Mouse (Mus musculus) ES-Bruce4 (cell line): ENCODE measurements at regions not wholly inside any gene's neighbourhood (a gene's known extent, or its start where the extent isn't known, plus 50 kb on each side); places are given as distances from the start of the nearest gene placed in this dataset.

Experiments used
- H3K27ac ChIP-seq: 2 replicates; pipeline ENCODE4 v1.5.1; 2012; ENCODE audit warnings: low read length, inconsistent platforms; ENCODE audit not compliant: insufficient read depth
- H3K27me3 ChIP-seq: 2 replicates; pipeline ENCODE4 v1.6.1; 2012; ENCODE audit warnings: mild to moderate bottlenecking, low read length, inconsistent platforms; ENCODE audit not compliant: control insufficient read depth, poor library complexity, insufficient read depth, severe bottlenecking
- H3K36me3 ChIP-seq: 2 replicates; pipeline ENCODE4 v1.6.1; 2012; ENCODE audit warnings: inconsistent platforms, mild to moderate bottlenecking, low read length, moderate library complexity; ENCODE audit not compliant: control insufficient read depth, poor library complexity, insufficient read depth, severe bottlenecking
- H3K4me1 ChIP-seq: one replicate; pipeline ENCODE4 v1.8.1; 2011; ENCODE audit warnings: low read length; ENCODE audit not compliant: control insufficient read depth, insufficient read depth
- H3K4me3 ChIP-seq: 2 replicates; pipeline ENCODE4 v1.5.1; 2011; ENCODE audit warnings: low read depth, mild to moderate bottlenecking, low read length
- H3K9ac ChIP-seq: 2 replicates; pipeline ENCODE4 v1.6.1; 2012; ENCODE audit warnings: low read depth, mild to moderate bottlenecking, inconsistent platforms; ENCODE audit not compliant: poor library complexity, severe bottlenecking
- H3K9me3 ChIP-seq: replicated peaks from 2 replicates; pipeline ENCODE4 v1.6.1; 2012; ENCODE audit warnings: mild to moderate bottlenecking, low read length, inconsistent platforms; ENCODE audit not compliant: control insufficient read depth, poor library complexity, insufficient read depth, severe bottlenecking
- CTCF ChIP-seq: IDR thresholded peaks from one replicate; pipeline ENCODE4 v1.8.1; 2011; ENCODE audit warnings: low read depth, low read length
- EP300 ChIP-seq: IDR thresholded peaks from 2 replicates; pipeline ENCODE4 v1.6.1; 2011; ENCODE audit warnings: low read depth, low read length; ENCODE audit not compliant: insufficient read depth
- POLR2A ChIP-seq: IDR thresholded peaks from one replicate; pipeline ENCODE4 v1.8.1; 2011; ENCODE audit warnings: low read length; ENCODE audit not compliant: insufficient read depth

GRCm38 (mm10) chr13:82264236-82264635 lies 481.4 kb downstream of the Cetn3 start:
- Histone ChIP-seq H3K4me3 (no peak overlapping the region), H3K36me3 (no peaks in the 10 kb centered on the region), H3K4me1 (no peaks in the 10 kb centered on the region), H3K9ac (no peak overlapping the region), H3K27me3 (no peaks in the 10 kb centered on the region; the same call in 1 of the 2 replicates), H3K27ac (no peak overlapping the region), H3K9me3 (no peaks in the 10 kb centered on the region)
- TF ChIP-seq POLR2A (no peak), CTCF (no peak), EP300 (no peak)

GRCm38 (mm10) chr13:82265170-82265569 lies 482.3 kb downstream of the Cetn3 start:
- no peaks in the 10 kb centered on the region for H3K9me3 ChIP-seq
- TF ChIP-seq POLR2A = no peak
- no peak for TF ChIP-seq EP300
- TF ChIP-seq CTCF = no peak
- H3K4me1 ChIP-seq = no peaks in the 10 kb centered on the region

GRCm38 (mm10) chr13:82265736-82266135 lies 482.9 kb downstream of the Cetn3 start:
- H3K4me1 ChIP-seq = no peaks in the 10 kb centered on the region
- H3K27ac ChIP-seq = no peak overlapping the region
- H3K27me3 ChIP-seq = no peaks in the 10 kb centered on the region; the same call in 1 of the 2 replicates
- no peaks in the 10 kb centered on the region for H3K36me3 ChIP-seq
- H3K4me3 ChIP-seq = no peak overlapping the region
- TF ChIP-seq POLR2A (no peak), CTCF (no peak), EP300 (no peak)
- H3K9ac ChIP-seq = no peak overlapping the region
- H3K9me3 ChIP-seq = no peaks in the 10 kb centered on the region

More at GRCm38 (mm10) chr13:82265170-82265569, 482.3 kb downstream of the Cetn3 start:
- Histone ChIP-seq H3K27me3 (no peaks in the 10 kb centered on the region; the same call in 1 of the 2 replicates), H3K27ac (no peak overlapping the region), H3K4me3 (no peak overlapping the region), H3K36me3 (no peaks in the 10 kb centered on the region), H3K9ac (no peak overlapping the region)

- no peaks in the 10 kb centered on the region for H3K9me3 ChIP-seq
- H3K4me3 ChIP-seq = no peak overlapping the region
- no peaks in the 10 kb centered on the region for H3K4me1 ChIP-seq
- TF ChIP-seq POLR2A = no peak
- TF ChIP-seq CTCF = no peak
- no peak for TF ChIP-seq EP300
- no peaks in the 10 kb centered on the region for H3K36me3 ChIP-seq
- H3K27ac ChIP-seq = no peak overlapping the region
- H3K27me3 ChIP-seq = no peaks in the 10 kb centered on the region
- no peak overlapping the region for H3K9ac ChIP-seq
These were observed 491.9 kb downstream of the Cetn3 start for GRCm38 (mm10) chr13:82274733-82275132.

- Histone ChIP-seq H3K36me3 (no peaks in the 10 kb centered on the region), H3K9ac (no peak overlapping the region), H3K4me1 (no peaks in the 10 kb centered on the region), H3K27ac (no peak overlapping the region), H3K4me3 (no peak overlapping the region), H3K9me3 (no peaks in the 10 kb centered on the region), H3K27me3 (no peaks in the 10 kb centered on the region)
- TF ChIP-seq EP300 = no peak
- no peak for TF ChIP-seq CTCF
- no peak for TF ChIP-seq POLR2A
These were observed 493.1 kb downstream of the Cetn3 start for GRCm38 (mm10) chr13:82276001-82276400.

GRCm38 (mm10) chr13:82280744-82281143 lies 497.9 kb downstream of the Cetn3 start:
- H3K4me1 ChIP-seq = no peaks in the 10 kb centered on the region
- no peaks in the 10 kb centered on the region; the same call in 1 of the 2 replicates for H3K27me3 ChIP-seq
- no peaks in the 10 kb centered on the region for H3K9me3 ChIP-seq
- TF ChIP-seq EP300 (no peak), POLR2A (no peak), CTCF (no peak)
- no peak overlapping the region for H3K4me3 ChIP-seq
- no peak overlapping the region for H3K9ac ChIP-seq
- H3K27ac ChIP-seq = no peak overlapping the region
- no peaks in the 10 kb centered on the region for H3K36me3 ChIP-seq
